Mouse (Mus musculus) heart, embryonic 12.5 days (tissue): ENCODE measurements around the gene Klf9. TPM values are rescaled to one million over a fixed set of nuclear protein-coding genes. Genes with fewer than 3 reads are reported as not detected.

Source experiments
- ATAC-seq: fragments of 200-750 bp; cut with Nextera tagmentation; 2 replicates; pipeline ENCODE4 v1.8.0; 2017; ENCODE audit warnings: moderate TSS enrichment, moderate library complexity; ENCODE audit not compliant: insufficient number of reproducible peaks, low FRiP score
- H3K27ac ChIP-seq: fragments of 300-500 bp; sonication (generic); 2 replicates; pipeline ENCODE4 v1.5.1; 2016; ENCODE audit warnings: mild to moderate bottlenecking, moderate library complexity; ENCODE audit not compliant: poor library complexity, severe bottlenecking
- H3K27me3 ChIP-seq: fragments of 300-500 bp; sonication (generic); replicated peaks from 2 replicates; pipeline ENCODE4 v1.6.1; 2016; ENCODE audit warnings: mild to moderate bottlenecking, moderate library complexity
- H3K36me3 ChIP-seq: fragments of 300-500 bp; sonication (generic); 2 replicates; pipeline ENCODE4 v1.6.1; 2016; ENCODE audit warnings: mild to moderate bottlenecking, moderate library complexity
- H3K4me1 ChIP-seq: fragments of 300-500 bp; sonication (generic); replicated peaks from 2 replicates; pipeline ENCODE4 v1.6.1; 2016; ENCODE audit warnings: mild to moderate bottlenecking
- H3K4me2 ChIP-seq: fragments of 300-500 bp; sonication (generic); 2 replicates; pipeline ENCODE4 v1.6.1; 2016; ENCODE audit warnings: mild to moderate bottlenecking, moderate library complexity
- H3K4me3 ChIP-seq: fragments of 300-500 bp; sonication (generic); 2 replicates; pipeline ENCODE4 v1.5.1; 2016; ENCODE audit warnings: mild to moderate bottlenecking
- H3K9ac ChIP-seq: fragments of 300-500 bp; sonication (generic); 2 replicates; pipeline ENCODE4 v1.6.1; 2016; ENCODE audit warnings: mild to moderate bottlenecking, moderate library complexity
- H3K9me3 ChIP-seq: fragments of 300-500 bp; sonication (generic); replicated peaks from 2 replicates; pipeline ENCODE4 v1.6.1; 2016; ENCODE audit warnings: mild to moderate bottlenecking, moderate library complexity
- WGBS: fragments of 180-500 bp; shearing (Covaris S2); methylation state at CpG from one replicate; pipeline ENCODE4 v1.1.7; 2016; 5-methylcytosine and 5-hydroxymethylcytosine counted together
- polyA plus RNA-seq: library from polyadenylated mRNA; unstranded; fragments of >200 nt; fragmentation: Nextera tagmentation; extraction: Ambion mirVana; gene quantifications from 2 replicates; pipeline ENCODE4 v1.2.1, GENCODE M21; 2016

Klf9 gene
- polyA plus RNA-seq, 1 experiment from 2014 or later = 2.1 TPM

DNA sequence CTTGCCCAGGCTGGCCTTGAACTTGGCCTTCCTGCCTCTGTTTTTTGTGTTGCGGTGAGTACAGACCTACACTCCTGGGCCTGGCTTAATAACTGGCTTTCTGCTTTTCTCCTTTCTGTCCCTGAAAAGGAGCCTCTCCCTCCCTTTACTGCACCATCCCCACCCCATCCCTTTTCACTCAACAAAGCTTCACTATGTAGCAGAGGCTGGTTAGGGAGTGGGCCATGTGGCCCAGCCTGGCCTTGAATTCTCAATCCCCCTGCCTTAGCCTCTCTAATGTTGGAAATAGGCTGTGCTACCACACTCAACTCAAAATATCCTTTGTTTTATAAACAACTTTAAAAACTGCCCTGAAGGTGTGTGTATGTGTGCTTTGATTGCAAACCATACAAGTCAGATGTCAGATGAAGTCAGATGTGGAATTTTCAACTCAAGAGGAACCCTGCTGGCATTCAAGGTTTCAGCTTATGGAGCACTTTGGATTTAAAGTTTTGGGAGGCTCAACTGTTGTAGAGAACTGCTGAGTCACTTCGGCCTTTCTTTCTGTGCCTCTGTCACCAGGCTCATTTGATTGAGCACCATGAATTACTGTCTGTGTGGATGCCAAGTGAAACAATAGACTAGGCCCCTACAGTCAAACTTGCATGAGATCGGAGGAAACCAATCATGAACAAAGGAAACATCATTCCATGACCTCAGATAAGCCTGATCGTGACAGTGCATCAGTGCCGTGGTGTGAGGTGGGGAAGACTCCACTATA lies 28.1 kb downstream of the Klf9 start:
- Histone ChIP-seq H3K9ac (no peak overlapping the region), H3K27ac (no peak overlapping the region), H3K4me1 (no peaks in the 10 kb centered on the region), H3K27me3 (no peaks in the 10 kb centered on the region), H3K9me3 (peaks cover 8% of the 10 kb centered on the region; the same call in 1 of the 2 replicates), H3K4me3 (no peak overlapping the region), H3K36me3 (0 out of 2 replicates have a peak, but pooled peaks cover 3% of the 10 kb centered on the region), H3K4me2 (no peak overlapping the region)
- WGBS = 71% methylated on average over 5 of the region's 5 CpGs
- ATAC-seq = no peak

- H3K9me3 ChIP-seq = peaks cover 8% of the 10 kb centered on the region; the same call in 1 of the 2 replicates
- H3K4me3 ChIP-seq = no peak overlapping the region
- H3K27me3 ChIP-seq = no peaks in the 10 kb centered on the region
- WGBS = 84% methylated on average over 2 of the region's 2 CpGs
- 0 out of 2 replicates have a peak, but pooled peaks cover 3% of the 10 kb centered on the region for H3K36me3 ChIP-seq
- no peak overlapping the region for H3K27ac ChIP-seq
- H3K4me2 ChIP-seq = no peak overlapping the region
- no peak for ATAC-seq
- H3K9ac ChIP-seq = no peak overlapping the region
- H3K4me1 ChIP-seq = no peaks in the 10 kb centered on the region
Measured at GRCm38 (mm10) chr19:23169659-23170050, 28.6 kb downstream of the Klf9 start.

GRCm38 (mm10) chr19:23170476-23170875 lies 29.4 kb downstream of the Klf9 start:
- WGBS = 73% methylated on average over 5 of the region's 5 CpGs
- Histone ChIP-seq H3K9me3 (peaks cover 8% of the 10 kb centered on the region; the same call in 1 of the 2 replicates), H3K36me3 (0 out of 2 replicates have a peak, but pooled peaks cover 3% of the 10 kb centered on the region), H3K27ac (no peak overlapping the region), H3K4me2 (no peak overlapping the region), H3K27me3 (no peaks in the 10 kb centered on the region), H3K4me3 (no peak overlapping the region), H3K9ac (no peak overlapping the region), H3K4me1 (0 out of 2 replicates have a peak, but pooled peaks cover 4% of the 10 kb centered on the region)
- no peak for ATAC-seq

GRCm38 (mm10) chr19:23171136-23171535 lies 30.1 kb downstream of the Klf9 start:
- H3K4me3 ChIP-seq = no peak overlapping the region
- no peaks in the 10 kb centered on the region for H3K27me3 ChIP-seq
- 0 out of 2 replicates have a peak, but pooled peaks cover 4% of the 10 kb centered on the region for H3K4me1 ChIP-seq
- no peak overlapping the region for H3K9ac ChIP-seq
- peaks cover 8% of the 10 kb centered on the region; the same call in 1 of the 2 replicates for H3K9me3 ChIP-seq
- WGBS = 91% methylated on average over 2 of the region's 2 CpGs
- H3K27ac ChIP-seq = no peak overlapping the region
- H3K36me3 ChIP-seq = 0 out of 2 replicates have a peak, but pooled peaks cover 3% of the 10 kb centered on the region
- H3K4me2 ChIP-seq = no peak overlapping the region
- ATAC-seq = no peak

DNA sequence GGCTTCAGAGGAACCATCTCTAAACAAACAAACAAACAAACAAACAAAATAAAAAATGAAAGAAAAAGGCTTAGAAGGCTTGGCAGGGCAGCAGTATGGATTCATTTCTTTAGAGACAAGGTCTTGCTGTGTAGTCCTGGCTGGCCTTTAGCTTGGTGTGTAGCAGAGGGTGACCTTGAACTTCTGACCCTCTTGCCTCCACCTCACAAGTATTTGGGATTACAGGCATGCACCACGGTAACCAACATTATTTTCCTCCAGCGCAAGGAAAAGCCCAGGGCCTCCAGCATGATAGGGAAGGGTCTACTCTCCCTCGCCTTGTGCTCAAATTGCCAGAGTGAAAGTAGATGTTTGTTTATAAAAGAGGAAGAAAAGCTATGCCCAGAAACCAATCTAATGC lies 34.1 kb downstream of the Klf9 start:
- H3K9me3 ChIP-seq = peaks cover 5% of the 10 kb centered on the region; the same call in 1 of the 2 replicates
- no peak overlapping the region for H3K27ac ChIP-seq
- 64% methylated on average over 3 of the region's 3 CpGs for WGBS
- H3K27me3 ChIP-seq = no peaks in the 10 kb centered on the region
- 0 out of 2 replicates have a peak, but pooled peaks cover 1% of the 10 kb centered on the region for H3K36me3 ChIP-seq
- H3K4me2 ChIP-seq = no peak overlapping the region
- H3K9ac ChIP-seq = no peak overlapping the region
- no peak overlapping the region for H3K4me3 ChIP-seq
- ATAC-seq = no peak
- 0 out of 2 replicates have a peak, but pooled peaks cover 4% of the 10 kb centered on the region for H3K4me1 ChIP-seq

- no peak overlapping the region for H3K4me3 ChIP-seq
- H3K9ac ChIP-seq = no peak overlapping the region
- H3K4me1 ChIP-seq = 0 out of 2 replicates have a peak, but pooled peaks cover 4% of the 10 kb centered on the region
- peaks cover under 1% of the 10 kb centered on the region; the same call in 1 of the 2 replicates for H3K9me3 ChIP-seq
- no peaks in the 10 kb centered on the region for H3K27me3 ChIP-seq
- ATAC-seq = no peak
- H3K36me3 ChIP-seq = no peaks in the 10 kb centered on the region
- 61% methylated on average over 2 of the region's 2 CpGs for WGBS
- H3K4me2 ChIP-seq = no peak overlapping the region
- H3K27ac ChIP-seq = no peak overlapping the region
Measured at GRCm38 (mm10) chr19:23175511-23175910, 34.5 kb downstream of the Klf9 start.

DNA sequence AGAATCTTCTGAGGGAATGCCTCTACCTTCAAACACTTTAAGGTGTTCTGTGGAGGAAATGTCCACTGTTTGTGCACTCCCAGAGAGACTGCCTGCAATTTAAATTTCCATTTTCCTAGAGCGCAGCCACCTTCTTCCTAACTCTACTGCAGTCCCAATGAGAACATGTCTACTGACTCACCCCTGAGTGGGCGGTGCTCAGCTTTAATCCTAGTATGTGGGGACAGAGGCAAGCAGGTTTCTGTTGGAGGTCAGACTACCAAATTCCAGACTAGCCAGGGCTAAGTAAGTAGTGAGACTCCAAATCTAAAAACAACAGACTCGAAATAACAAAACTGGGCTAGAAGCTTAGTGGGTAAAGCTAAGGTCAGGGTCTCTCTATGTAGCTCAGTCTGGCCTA lies 37.5 kb downstream of the Klf9 start:
- Histone ChIP-seq H3K4me1 (0 out of 2 replicates have a peak, but pooled peaks cover 4% of the 10 kb centered on the region), H3K27ac (no peak overlapping the region), H3K9ac (no peak overlapping the region), H3K27me3 (no peaks in the 10 kb centered on the region), H3K9me3 (no peaks in the 10 kb centered on the region), H3K36me3 (0 out of 2 replicates have a peak, but pooled peaks cover 2% of the 10 kb centered on the region), H3K4me3 (no peak overlapping the region), H3K4me2 (no peak overlapping the region)
- no peak for ATAC-seq
- WGBS = 85% methylated on average over 3 of the region's 3 CpGs

- Histone ChIP-seq H3K27me3 (no peaks in the 10 kb centered on the region), H3K4me2 (no peak overlapping the region), H3K36me3 (peaks cover 13% of the 10 kb centered on the region; the same call in 1 of the 2 replicates), H3K4me1 (no peaks in the 10 kb centered on the region), H3K9me3 (no peaks in the 10 kb centered on the region), H3K9ac (no peak overlapping the region), H3K27ac (no peak overlapping the region), H3K4me3 (no peak overlapping the region)
- no peak for ATAC-seq
- WGBS = 89% methylated on average over 4 of the region's 4 CpGs
Measured at GRCm38 (mm10) chr19:23183493-23183892, 42.5 kb downstream of the Klf9 start.

DNA sequence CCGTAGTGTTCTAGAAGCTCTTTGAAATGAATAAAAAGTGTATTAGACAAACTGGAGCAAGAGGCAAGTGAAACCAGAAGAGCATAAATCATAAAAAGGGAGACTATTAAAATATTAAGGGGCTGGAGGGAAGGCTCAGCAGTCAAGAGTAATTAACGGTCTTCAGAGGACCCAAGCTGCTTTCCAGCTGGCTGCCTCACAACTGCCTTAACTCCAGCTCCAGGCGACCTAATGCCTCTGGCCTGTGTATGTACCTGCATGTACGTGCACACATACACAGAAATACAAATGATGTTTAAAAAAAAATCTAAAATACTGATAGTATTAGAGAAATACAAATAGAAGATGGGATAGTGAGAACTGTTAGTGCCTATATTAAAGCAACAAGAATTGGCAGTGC lies 43.0 kb downstream of the Klf9 start:
- H3K4me2 ChIP-seq = no peak overlapping the region
- ATAC-seq = no peak
- WGBS = 81% methylated on average over 4 of the region's 4 CpGs

GRCm38 (mm10) chr19:23187732-23188131 lies 46.7 kb downstream of the Klf9 start:
- H3K9ac ChIP-seq = no peak overlapping the region
- 87% methylated on average over 6 of the region's 6 CpGs for WGBS
- no peak overlapping the region for H3K27ac ChIP-seq
- H3K4me3 ChIP-seq = no peak overlapping the region
- no peaks in the 10 kb centered on the region for H3K4me1 ChIP-seq
- no peaks in the 10 kb centered on the region for H3K27me3 ChIP-seq
- ATAC-seq = no peak
- H3K4me2 ChIP-seq = no peak overlapping the region
- H3K9me3 ChIP-seq = no peaks in the 10 kb centered on the region
- peaks cover 16% of the 10 kb centered on the region for H3K36me3 ChIP-seq

More for the DNA sequence above, 43.0 kb downstream of the Klf9 start:
- Histone ChIP-seq H3K4me3 (no peak overlapping the region), H3K27me3 (no peaks in the 10 kb centered on the region), H3K27ac (no peak overlapping the region), H3K9me3 (no peaks in the 10 kb centered on the region), H3K4me1 (no peaks in the 10 kb centered on the region), H3K9ac (no peak overlapping the region), H3K36me3 (peaks cover 13% of the 10 kb centered on the region; the same call in 1 of the 2 replicates)

- Histone ChIP-seq H3K4me3 (no peak overlapping the region), H3K9ac (no peak overlapping the region), H3K4me2 (no peak overlapping the region), H3K27ac (no peak overlapping the region), H3K9me3 (no peaks in the 10 kb centered on the region), H3K36me3 (peaks cover 14% of the 10 kb centered on the region), H3K4me1 (no peaks in the 10 kb centered on the region), H3K27me3 (no peaks in the 10 kb centered on the region)
- no peak for ATAC-seq
- 81% methylated on average over 7 of the region's 7 CpGs for WGBS
Measured at GRCm38 (mm10) chr19:23188986-23189385, 48.0 kb downstream of the Klf9 start.
